ENCODE assay signal across 16 mouse cellular contexts in genomic region chr16:20657661-20658060, GRCm38 (mm10). TPM values are rescaled to one million over a fixed set of nuclear protein-coding genes. Genes with fewer than 3 reads are reported as not detected.
"Had no signal": no experiment of that assay in that cellular context is flagged by ENCODE, and none has a peak within 500 bp of the region (broad histone marks: within the 10 kb centered on the region; RNA-seq: fewer than 3 reads in every experiment).

No protein-coding gene starts in this region.

- H3K27ac ChIP-seq: neural tube, embryonic 15.5 days; stomach, embryonic 15.5 days; stomach, postnatal 0 days had no signal

- H3K4me1 ChIP-seq: stomach, embryonic 15.5 days had no signal

- H3K4me3 ChIP-seq: neural tube, embryonic 15.5 days; stomach, embryonic 15.5 days had no signal

- DNase-seq: retina, postnatal 1 day; right cerebral cortex, adult 18-20 months; right cerebral cortex, postnatal 14 days; right cerebral cortex, postnatal 25 days; right cerebral cortex, postnatal 4 days; spleen, adult 18-20 months; thymus, adult 18-20 months; thymus, adult 2 months; thymus, postnatal 14 days; thymus, postnatal 25 days; thymus, postnatal 36 days; thymus, postnatal 4 days had no signal

RNA-seq across cellular contexts. Expression of gene Ece2, which starts 28.0 kb away (rescaled TPM):
- total RNA-seq: neutrophil, adult 5-6 weeks had no signal

RNA-seq across cellular contexts. Expression of gene Fam131a, which starts 35.4 kb away (rescaled TPM):
- total RNA-seq: neutrophil, adult 5-6 weeks had no signal

RNA-seq across cellular contexts. Expression of gene Camk2n2, which starts 36.6 kb away (rescaled TPM):
- total RNA-seq: neutrophil, adult 5-6 weeks had no signal
